Mouse (Mus musculus): ENCODE results near the gene Ripor2. TPM values are rescaled to one million over a fixed set of nuclear protein-coding genes. Genes with fewer than 3 reads are reported as not detected.

The Ripor2 gene
- total and polyA plus RNA-seq, 3 experiments = 8.6 to 10.9 (median 9.3) TPM

DNA sequence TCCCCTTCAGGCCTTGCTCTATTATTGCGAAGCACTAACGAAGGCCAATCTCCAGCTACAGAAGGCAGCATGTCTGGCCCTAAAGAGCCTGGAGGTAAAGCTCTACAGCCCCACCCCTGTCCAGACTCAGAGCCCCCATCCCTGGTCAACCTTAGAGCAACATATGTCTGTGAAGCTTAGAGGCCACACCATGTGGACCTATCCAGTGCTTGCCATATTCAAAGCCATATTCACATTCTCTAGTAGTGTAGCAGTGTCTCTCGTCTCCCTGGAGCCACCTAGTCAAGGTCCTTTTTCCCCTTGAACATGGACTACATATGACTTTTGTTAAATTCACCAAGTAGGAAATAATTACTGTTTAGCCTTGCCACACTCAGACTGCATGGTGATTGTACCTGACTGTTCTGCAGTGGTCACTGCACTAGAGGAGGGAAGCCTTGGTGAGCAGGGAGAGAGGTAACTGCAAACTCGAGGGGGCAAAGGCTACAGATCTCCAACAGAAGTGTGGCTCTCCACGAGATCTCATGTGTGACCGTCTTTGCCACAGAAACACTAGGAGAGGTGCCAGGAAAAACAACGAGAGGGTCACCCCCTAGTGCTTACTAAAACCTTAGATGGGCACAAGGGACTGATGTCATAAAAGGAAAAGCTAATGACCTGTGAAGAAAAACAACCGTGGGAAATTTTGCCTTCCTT, 141.9 kb downstream of the Ripor2 start:
- Histone ChIP-seq H3K4me1 (ENCODE audit: control insufficient read depth in 1 of 2, insufficient read depth in 2 of 2) (peaks cover 5 to 10% of the 10 kb centered on the region in 2 experiments; a peak in 3 of 4 replicates), H3K27ac (ENCODE audit: insufficient read depth, low read depth) (peak overlapping the region; percentile 19; the same call in 1 of the 2 replicates), H3K4me3 (replicated peaks in 1 of 3; ENCODE audit: low read depth in 2 of 3, low read length in 2 of 3, poor library complexity in 1 of 3) (no peak overlapping the region), H3K4me2 (ENCODE audit: insufficient read depth, low read depth, poor library complexity, severe bottlenecking) (no peak overlapping the region), H3K9me3 (replicated peaks; ENCODE audit: low read length) (no peaks in the 10 kb centered on the region), H3K27me3 (replicated peaks) (no peaks in the 10 kb centered on the region), H3K79me2 (replicated peaks; ENCODE audit: control insufficient read depth, extremely low read depth, insufficient read depth, poor library complexity, severe bottlenecking) (no peaks in the 10 kb centered on the region), H3K36me3 (replicated peaks in 1 of 2; ENCODE audit: control insufficient read depth in 1 of 2, insufficient read depth in 1 of 2, low read length in 1 of 2) (peaks cover 12 to 56% of the 10 kb centered on the region in 2 experiments), H3K9ac (ENCODE audit: insufficient read depth, low read depth) (no peak overlapping the region)
- dilution Hi-C loops (cut with MboI; ENCODE audit: extremely low pct_ligation_motif_present, extremely low pct_unique_long_range_greater_than_20kb, low sequenced_read_pairs) = no loop called here
- no peak for DNase-seq (ENCODE audit: extremely low read depth)
- in situ Hi-C loops (cut with MboI; ENCODE audit: low pct_ligation_motif_present, low pct_unique_long_range_greater_than_20kb, low sequenced_read_pairs) = loop anchor here (25.0 kb wide), 1 partner anchor 188 kb away; no protein-coding TSS in a partner anchor
- TF ChIP-seq MAX (IDR thresholded peaks at IDR 0.05; ENCODE audit: low read length) = no peak
- TF ChIP-seq ZNF384 (IDR thresholded peaks at IDR 0.05; ENCODE audit: low read depth, low read length) = no peak
- no peak for TF ChIP-seq E2F4 (IDR thresholded peaks at IDR 0.05; ENCODE audit: insufficient replicate concordance, low read depth, low read length)
- no peak for TF ChIP-seq HCFC1 (IDR thresholded peaks at IDR 0.05; ENCODE audit: low read depth, low read length)
- TF ChIP-seq NRF1 (IDR thresholded peaks at IDR 0.05; ENCODE audit: low read depth, low read length) = no peak
- TF ChIP-seq MAFK (IDR thresholded peaks at IDR 0.05; ENCODE audit: insufficient replicate concordance, low read length) = no peak
- TF ChIP-seq JUN (IDR thresholded peaks at IDR 0.05; ENCODE audit: insufficient read depth, low read depth, low read length) = no peak
- no peak for TF ChIP-seq RCOR1 (conservative IDR thresholded peaks at IDR 0.05; ENCODE audit: low read depth, low read length)
- no peak for TF ChIP-seq ELF1 (IDR thresholded peaks at IDR 0.05; ENCODE audit: low read depth, low read length)
- no peak for TF ChIP-seq KAT2A (IDR thresholded peaks at IDR 0.05; ENCODE audit: insufficient replicate concordance, low read length)
- no peak for TF ChIP-seq MAZ (IDR thresholded peaks at IDR 0.05; ENCODE audit: low read depth, low read length)

DNA sequence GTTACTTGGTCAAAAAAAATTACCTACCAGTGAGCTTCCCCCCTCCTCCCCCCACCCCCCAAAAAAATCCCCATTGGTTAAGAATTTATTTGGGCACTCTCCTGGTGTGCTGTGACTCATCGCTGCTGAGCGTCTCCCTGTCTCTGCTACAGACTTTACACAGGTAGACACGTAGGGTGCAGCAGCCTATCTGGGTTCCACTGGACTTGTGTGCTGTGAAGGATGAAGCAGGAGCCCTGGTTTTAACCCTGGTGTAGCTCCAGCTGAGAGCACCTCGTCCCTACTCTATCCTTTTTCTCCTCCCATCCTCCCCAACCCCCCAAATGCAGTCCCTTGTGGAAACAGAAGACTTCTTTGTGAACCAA, 142.4 kb downstream of the Ripor2 start:
- Histone ChIP-seq H3K36me3 (replicated peaks in 1 of 2; ENCODE audit: control insufficient read depth in 1 of 2, insufficient read depth in 1 of 2, low read length in 1 of 2) (peaks cover 12 to 58% of the 10 kb centered on the region in 2 experiments), H3K27me3 (replicated peaks) (no peaks in the 10 kb centered on the region), H3K9ac (ENCODE audit: insufficient read depth, low read depth) (no peak overlapping the region), H3K79me2 (replicated peaks; ENCODE audit: control insufficient read depth, extremely low read depth, insufficient read depth, poor library complexity, severe bottlenecking) (no peaks in the 10 kb centered on the region), H3K4me1 (ENCODE audit: control insufficient read depth in 1 of 2, insufficient read depth in 2 of 2) (peaks cover 5 to 10% of the 10 kb centered on the region in 2 experiments; a peak in 3 of 4 replicates), H3K27ac (ENCODE audit: insufficient read depth, low read depth) (no peak overlapping the region), H3K4me2 (ENCODE audit: insufficient read depth, low read depth, poor library complexity, severe bottlenecking) (no peak overlapping the region), H3K9me3 (replicated peaks; ENCODE audit: low read length) (no peaks in the 10 kb centered on the region), H3K4me3 (replicated peaks in 1 of 3; ENCODE audit: low read depth in 2 of 3, low read length in 2 of 3, poor library complexity in 1 of 3) (no peak overlapping the region)
- no peak for DNase-seq (ENCODE audit: extremely low read depth)
- dilution Hi-C loops (cut with MboI; ENCODE audit: extremely low pct_ligation_motif_present, extremely low pct_unique_long_range_greater_than_20kb, low sequenced_read_pairs) = no loop called here
- TF ChIP-seq UBTF (IDR thresholded peaks at IDR 0.05; ENCODE audit: low read depth, low read length) (no peak), POLR2AphosphoS2 (IDR thresholded peaks at IDR 0.05; ENCODE audit: low read depth, low read length) (no peak), MXI1 (IDR thresholded peaks at IDR 0.05; ENCODE audit: low read depth, low read length) (no peak), NELFE (IDR thresholded peaks at IDR 0.05; ENCODE audit: low read depth, low read length) (no peak), MAX (IDR thresholded peaks at IDR 0.05; ENCODE audit: low read length) (no peak), CHD2 (IDR thresholded peaks at IDR 0.05; ENCODE audit: low read length) (no peak), POLR2A (IDR thresholded peaks at IDR 0.05; ENCODE audit: low read depth, low read length) (no peak), GABPA (IDR thresholded peaks at IDR 0.05; ENCODE audit: insufficient replicate concordance, low read depth, low read length) (no peak), ZMIZ1 (IDR thresholded peaks at IDR 0.05; ENCODE audit: low read depth, low read length) (no peak)
- in situ Hi-C loops (cut with MboI; ENCODE audit: low pct_ligation_motif_present, low pct_unique_long_range_greater_than_20kb, low sequenced_read_pairs) = loop anchor here (25.0 kb wide), 1 partner anchor 188 kb away; no protein-coding TSS in a partner anchor
